Mouse (Mus musculus) cerebellum, adult 9-10 months (tissue): ENCODE measurements around the gene Ilvbl.
"Not testable (repeated sequence)": the region's sequence is repeated elsewhere in the genome, so short reads cannot be mapped to it uniquely, and the experiment has no call there.

Source experiments
- DNase-seq: peaks from one replicate; pipeline ENCODE4 v3.0.0; 2022

Gene Ilvbl

GRCm38 (mm10) chr10:78574250-78575104, at the start of gene Ilvbl:
Gene Ilvbl, plus strand, starts transcription at chr10:78574346.
- peak; percentile 98 for DNase-seq

GRCm38 (mm10) chr10:78525071-78525470, 49.1 kb upstream of the Ilvbl start:
- not testable (repeated sequence) for DNase-seq

GRCm38 (mm10) chr10:78525511-78525910, 48.6 kb upstream of the Ilvbl start:
- DNase-seq, result no peak

- DNase-seq, result peak; percentile 46
These were observed 33.2 kb upstream of the Ilvbl start for GRCm38 (mm10) chr10:78540943-78541342.

- no peak for DNase-seq
These were observed 9.1 kb upstream of the Ilvbl start for GRCm38 (mm10) chr10:78565070-78565469.

DNA sequence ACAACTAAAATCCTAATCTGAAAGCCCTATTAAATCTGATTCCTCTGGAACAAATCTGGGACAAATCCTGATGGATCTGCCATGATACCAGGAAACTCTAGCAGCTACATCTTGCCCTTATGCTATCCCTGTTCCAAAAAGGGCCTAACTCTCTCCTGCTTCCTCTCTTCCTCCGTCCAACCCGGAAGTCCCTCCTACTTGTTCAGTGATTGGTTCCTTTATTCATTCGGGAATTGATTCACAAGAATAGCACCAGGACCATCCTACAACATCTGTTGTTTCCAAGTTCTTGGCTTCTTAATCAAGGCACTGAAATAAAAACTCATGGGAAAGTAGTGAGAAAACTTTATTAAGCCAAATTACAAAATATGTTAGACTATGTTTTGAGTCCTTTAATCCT, 5.0 kb upstream of the Ilvbl start:
- no peak for DNase-seq

- DNase-seq, result no peak
These were observed 4.5 kb upstream of the Ilvbl start for GRCm38 (mm10) chr10:78569686-78570085.

DNA sequence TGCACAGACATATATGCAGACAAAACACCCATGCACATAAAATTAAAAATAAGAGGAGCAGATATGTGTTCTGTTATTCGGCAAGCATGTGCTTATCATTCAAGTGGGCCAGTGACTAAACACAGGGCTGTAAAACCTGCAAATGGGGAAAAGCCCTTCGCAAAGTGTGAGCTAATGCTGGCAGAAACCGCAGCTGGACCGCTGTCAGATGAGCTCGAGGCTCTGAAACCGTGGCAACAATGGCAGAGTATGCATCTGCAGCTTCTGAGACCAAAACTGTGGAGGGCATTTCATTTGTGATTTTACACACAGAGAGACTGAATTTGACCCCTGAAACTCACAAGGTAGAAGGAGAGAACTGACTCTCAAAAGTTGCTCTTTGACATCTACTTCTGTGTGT, 3.7 kb upstream of the Ilvbl start:
- no peak for DNase-seq

DNA sequence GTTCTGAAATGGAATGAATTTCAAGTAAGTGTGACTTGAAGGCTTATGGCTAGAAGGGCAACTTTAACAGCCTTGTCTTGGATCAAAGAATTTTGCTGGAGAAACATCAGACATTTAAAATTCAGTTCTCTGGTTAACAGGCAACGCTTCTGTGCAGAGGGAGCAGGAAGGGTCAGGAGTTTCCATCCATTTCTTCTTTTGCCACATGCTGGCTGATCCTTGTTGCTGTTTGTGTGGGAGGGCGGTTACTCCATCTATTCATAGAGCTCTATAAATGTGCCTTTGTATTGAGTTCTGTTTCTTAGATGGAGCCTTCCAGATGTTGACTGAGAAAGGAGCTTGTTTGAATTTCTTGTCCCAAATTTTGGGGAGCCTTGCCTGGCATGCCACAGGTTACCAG, 3.2 kb upstream of the Ilvbl start:
- no peak for DNase-seq

GRCm38 (mm10) chr10:78573226-78573625, 920 bp upstream of the Ilvbl start:
- peak; percentile 45 for DNase-seq

DNA sequence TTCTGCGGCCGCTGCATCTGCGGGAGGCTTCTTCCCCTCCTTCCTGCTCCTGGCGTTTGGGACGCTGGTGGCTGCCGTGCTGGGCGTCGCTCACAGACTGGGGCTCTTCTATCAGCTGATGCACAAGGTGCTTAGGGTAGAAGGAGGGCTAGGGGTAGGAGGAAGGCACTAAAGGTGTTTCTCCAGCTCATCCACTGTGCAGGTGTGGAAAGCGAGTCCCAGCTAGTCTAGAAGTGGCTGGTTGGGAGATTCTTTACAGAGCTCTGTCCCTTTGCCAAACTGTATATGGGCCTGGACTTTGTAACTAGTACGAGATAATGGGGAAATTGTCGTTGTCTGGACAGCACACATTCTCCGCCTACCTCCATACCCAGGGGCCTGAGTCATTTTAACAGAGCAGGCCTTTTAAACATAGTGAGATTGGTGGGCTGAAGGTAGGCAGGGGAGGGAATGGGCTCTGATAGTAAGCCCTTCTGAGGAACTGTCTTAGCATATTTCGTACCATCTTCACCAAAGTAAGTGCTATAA, 1.0 kb downstream of the Ilvbl start:
- DNase-seq, result no peak

GRCm38 (mm10) chr10:78575690-78576089, 1.5 kb downstream of the Ilvbl start:
- DNase-seq, result peak; percentile 96

- DNase-seq, result peak; percentile 51
These were observed 2.5 kb downstream of the Ilvbl start for GRCm38 (mm10) chr10:78576435-78577184.

- DNase-seq, result peak; percentile 23
These were observed 4.1 kb downstream of the Ilvbl start for GRCm38 (mm10) chr10:78578204-78578603.

- DNase-seq, result no peak
These were observed 7.0 kb downstream of the Ilvbl start for GRCm38 (mm10) chr10:78581121-78581520.

DNA sequence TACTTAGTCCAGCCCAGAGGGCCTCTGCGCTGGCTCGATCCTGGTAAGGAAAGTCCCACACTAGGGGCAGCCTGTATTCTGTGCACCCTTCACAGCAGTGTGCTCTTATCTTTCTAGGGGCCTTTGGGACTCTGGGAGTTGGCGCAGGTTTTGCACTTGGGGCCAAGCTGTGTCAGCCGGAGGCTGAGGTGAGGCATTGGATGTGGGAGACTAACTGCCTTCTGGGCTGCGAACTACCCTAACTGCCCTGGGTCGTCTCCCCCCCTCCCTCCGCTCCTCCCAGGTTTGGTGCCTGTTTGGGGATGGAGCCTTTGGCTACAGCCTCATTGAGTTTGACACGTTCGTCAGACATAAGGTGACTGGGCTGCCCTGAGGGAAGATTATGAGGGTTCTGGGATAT, 9.2 kb downstream of the Ilvbl start:
- peak; percentile 8 for DNase-seq

- DNase-seq, result peak; percentile 15
These were observed 9.8 kb downstream of the Ilvbl start for GRCm38 (mm10) chr10:78583939-78584338.

- DNase-seq, result no peak
These were observed 10.8 kb downstream of the Ilvbl start for GRCm38 (mm10) chr10:78584996-78585395.

DNA sequence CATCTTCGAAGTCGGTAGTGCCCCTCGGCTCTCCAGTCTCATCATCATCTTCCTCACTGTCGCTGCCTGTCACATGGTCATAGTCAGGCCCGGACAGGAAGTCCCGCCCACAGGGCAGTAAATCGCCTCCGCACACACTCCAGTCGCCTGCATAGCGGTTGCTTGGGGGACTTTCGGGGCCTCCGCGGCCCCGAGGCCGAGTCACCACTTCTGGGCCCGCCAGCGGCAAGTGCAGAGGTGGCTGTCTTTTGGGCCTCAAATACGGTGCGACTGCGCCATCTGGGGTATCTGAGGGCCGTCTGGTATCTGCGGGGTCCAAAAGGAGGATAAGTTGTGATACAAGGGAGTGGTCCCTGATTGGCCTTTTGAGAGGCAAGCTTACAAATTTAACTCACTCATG, 11.5 kb downstream of the Ilvbl start:
- peak; percentile 13 for DNase-seq

DNA sequence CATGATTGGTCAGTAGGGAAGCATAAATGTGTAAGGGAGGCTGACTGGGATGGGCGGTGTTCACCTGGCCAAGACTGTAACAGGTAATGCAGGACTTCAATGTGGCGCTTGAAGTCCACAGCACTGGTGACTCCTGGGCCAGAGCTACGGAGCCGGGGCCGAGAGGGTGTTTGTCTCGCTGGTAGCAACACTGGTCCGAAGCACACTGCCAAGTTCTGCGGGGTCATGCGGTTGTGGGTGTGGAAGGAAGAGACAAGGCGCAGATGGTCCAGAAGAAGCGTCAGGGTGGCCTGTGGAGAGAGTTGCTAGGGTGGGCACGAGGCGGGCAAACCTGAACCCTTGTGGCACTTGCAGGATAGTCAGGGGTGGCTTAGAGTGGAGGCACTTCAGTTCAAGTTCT, 11.9 kb downstream of the Ilvbl start:
- no peak for DNase-seq

DNA sequence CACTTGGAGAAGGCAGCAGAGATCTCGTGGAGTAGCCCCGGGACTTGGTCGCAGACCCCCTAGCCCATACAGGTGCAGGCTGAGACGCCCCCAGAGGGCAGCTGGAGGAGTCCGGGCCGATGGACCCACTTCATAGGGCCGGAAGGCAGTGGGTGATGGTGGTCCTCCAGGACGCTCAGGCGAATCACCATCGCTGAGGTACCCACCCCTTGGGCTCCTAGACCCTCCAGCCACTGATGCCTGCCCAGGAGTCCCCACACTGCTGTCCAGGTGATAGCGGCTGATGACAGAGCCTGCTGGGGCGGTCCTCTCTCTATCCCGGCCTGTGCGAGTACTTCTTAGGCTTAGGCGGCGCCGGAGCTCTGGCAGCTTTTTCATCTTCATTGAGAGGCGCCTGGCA, 15.1 kb downstream of the Ilvbl start:
- peak; percentile 6 for DNase-seq

DNA sequence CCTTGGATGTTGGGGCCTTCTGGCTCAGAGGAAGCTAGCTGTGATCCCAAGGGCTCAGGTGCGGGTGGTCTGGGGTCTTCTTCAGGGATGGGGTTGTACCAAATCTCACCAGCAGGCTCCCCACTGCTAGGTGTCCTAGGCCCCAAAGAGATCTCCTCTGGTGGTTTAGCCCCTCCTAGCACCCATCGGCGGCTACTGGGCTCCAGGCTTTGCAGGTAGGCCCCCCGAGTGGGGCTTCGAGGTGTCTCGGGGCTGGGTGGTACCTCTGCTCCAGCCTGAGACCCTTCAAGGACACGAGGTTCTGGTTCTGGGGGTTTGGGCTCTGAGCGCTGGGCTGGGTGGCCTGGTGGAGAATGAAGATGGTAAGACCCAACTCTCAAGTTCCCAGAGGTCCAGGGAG, 15.8 kb downstream of the Ilvbl start:
- DNase-seq, result peak; percentile 9

DNA sequence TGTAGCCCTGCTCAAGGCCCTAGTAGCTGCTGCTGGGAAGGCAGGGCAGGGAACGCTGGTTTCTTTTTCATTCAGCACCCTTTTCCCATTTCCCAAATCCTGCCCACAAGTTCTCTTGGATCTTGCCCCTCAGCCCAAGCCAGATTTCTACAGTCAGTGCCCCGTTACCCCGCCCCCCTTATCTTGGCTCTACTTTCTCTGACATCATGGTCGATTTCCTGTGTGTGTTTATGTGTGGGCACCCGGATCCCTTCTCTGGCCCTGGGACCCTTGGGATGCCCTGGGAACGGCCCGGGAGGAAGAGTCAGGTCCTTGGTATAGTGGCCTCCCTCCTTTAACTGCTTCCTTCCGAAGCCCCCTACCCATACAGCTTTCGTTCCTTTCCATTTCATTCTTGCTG, 16.6 kb downstream of the Ilvbl start:
- DNase-seq, result peak; percentile 22
